Mouse (Mus musculus) cerebellum, adult 9-11 months (tissue): ENCODE data around the gene Dync1h1.
"Not testable (repeated sequence)": the region's sequence is repeated elsewhere in the genome, so short reads cannot be mapped to it uniquely, and the experiment has no call there.

Experiments used
- DNase-seq: peaks from one replicate; pipeline ENCODE4 v3.0.0; 2022

Dync1h1 gene

DNA sequence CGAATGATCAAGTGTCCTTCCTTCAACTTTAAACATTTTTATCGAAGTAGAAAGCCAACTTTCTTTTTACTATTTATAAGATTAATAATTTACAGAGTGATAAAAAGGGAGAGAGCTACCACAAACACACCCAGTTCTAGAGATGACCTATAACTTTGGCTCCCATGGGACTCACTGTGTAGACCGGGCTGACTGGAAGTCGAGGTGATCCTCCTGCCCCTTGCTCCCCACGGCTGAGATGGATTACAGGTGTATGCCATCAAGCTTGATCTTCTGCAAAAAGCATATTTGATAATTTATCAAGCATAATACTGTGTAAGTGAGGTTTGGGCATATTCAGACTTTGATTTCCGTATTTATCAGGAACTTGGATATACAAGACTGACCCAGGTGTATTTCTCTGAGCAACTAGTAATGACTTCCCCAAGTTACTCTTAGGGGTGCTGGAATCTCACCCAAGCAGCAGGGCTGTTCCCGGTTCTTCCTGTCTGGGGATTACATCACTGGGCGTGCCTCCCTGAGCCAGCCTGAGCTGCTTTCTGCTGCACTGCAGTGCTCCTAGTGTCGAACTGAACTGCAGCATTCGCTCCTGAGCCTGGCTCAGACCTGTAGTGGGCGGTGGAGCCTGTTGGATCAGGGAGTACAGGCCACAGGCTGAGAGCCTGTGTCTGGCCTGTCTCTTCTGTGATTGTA is 7.4 kb downstream of the Dync1h1 start:
- peak; percentile 78 for DNase-seq

- no peak for DNase-seq
Measured at GRCm38 (mm10) chr12:110609153-110609497, 7.9 kb downstream of the Dync1h1 start.

- no peak for DNase-seq
Measured at GRCm38 (mm10) chr12:110610713-110611112, 9.5 kb downstream of the Dync1h1 start.

GRCm38 (mm10) chr12:110630056-110630455 is 28.8 kb downstream of the Dync1h1 start:
- DNase-seq: no peak

DNA sequence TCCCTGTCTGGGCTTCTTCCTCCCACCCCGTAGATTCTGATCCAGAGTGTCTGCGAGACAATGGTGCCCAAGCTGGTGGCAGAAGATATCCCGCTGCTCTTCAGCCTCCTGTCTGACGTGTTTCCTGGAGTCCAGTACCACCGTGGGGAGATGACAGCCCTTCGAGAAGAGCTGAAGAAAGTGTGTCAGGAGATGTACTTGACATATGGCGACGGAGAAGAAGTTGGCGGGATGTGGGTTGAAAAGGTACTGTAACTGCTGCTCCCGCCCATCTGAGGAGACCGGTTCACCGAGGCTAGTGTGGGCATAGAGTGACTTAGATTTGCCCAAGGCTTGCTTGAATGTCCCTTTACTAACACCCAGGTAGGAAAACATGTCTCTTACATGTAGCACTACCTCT is 35.0 kb downstream of the Dync1h1 start:
- DNase-seq: no peak

DNA sequence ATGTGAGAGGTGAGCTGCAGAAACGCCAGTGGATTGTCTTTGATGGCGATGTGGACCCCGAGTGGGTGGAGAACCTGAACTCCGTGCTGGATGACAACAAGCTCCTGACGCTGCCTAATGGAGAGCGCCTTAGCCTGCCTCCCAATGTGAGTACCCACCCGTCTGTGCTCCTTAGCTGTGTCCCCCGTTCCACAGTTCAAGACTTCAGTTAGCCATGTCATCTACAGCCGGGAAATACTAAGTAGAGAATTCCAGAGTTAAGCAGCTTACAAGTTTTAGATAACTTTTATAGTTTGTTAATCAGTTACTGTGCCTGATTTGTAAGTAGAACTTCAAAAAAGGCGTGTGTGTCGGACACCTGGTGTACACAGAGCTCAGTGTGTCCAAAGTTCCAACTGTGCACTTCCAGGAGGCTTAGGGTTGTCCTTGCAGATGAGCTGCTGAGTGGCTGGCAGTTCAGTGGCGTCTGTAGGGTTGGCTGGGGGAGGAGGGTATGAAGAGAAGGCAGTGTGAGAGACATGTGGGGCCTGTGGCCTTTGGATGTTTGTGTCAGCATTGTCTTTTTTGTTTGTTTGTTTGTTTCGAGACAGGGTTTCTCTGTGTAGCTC is 36.4 kb downstream of the Dync1h1 start:
- DNase-seq: no peak

GRCm38 (mm10) chr12:110650241-110650641 is 49.0 kb downstream of the Dync1h1 start:
- DNase-seq: no peak

DNA sequence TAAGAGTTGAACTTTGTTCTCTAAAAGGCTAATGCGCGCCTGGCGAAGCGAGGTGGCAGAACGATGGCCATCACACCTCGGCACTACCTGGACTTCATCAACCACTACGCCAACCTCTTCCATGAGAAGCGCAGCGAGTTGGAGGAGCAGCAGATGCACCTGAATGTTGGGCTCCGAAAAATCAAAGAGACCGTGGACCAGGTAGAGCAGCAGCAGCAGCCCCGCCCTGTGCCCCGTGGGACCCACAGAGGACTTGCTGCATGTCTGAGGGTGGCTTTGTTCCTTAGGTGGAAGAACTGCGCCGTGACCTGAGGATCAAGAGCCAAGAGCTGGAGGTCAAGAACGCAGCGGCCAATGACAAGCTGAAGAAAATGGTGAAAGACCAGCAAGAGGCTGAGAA is 50.2 kb downstream of the Dync1h1 start:
- no peak for DNase-seq

GRCm38 (mm10) chr12:110661746-110662145 is 60.5 kb downstream of the Dync1h1 start:
- DNase-seq: peak; percentile 43

DNA sequence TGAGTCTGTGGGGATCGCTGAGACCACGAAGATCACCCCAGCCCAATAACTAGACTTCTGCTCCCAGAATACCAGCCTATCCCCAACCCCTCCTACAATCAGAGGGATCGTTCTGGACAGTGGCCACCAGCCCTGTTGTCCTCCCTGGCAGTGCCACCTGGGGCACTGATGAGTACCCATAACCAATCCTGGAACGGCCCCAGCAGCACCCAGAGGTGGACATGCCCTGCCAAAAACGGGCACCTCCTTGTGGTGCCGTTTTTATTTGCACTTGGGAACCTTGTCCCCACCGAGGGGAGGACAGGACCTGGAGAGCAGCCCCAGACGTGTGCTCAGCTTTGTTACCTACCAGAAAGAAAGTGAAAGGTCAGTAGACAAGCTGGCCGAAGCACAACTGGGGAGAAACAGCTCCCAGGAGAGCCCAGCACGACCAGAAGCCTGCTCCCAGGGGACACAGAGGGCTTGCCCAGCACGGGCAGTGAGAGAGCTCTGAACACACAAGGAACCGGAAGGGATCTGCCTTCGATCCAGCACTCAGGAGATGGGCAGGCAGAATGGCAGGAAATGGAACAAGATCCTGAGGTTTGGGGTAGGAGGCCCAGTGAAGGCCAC is 66.3 kb downstream of the Dync1h1 start:
- no peak for DNase-seq

DNA sequence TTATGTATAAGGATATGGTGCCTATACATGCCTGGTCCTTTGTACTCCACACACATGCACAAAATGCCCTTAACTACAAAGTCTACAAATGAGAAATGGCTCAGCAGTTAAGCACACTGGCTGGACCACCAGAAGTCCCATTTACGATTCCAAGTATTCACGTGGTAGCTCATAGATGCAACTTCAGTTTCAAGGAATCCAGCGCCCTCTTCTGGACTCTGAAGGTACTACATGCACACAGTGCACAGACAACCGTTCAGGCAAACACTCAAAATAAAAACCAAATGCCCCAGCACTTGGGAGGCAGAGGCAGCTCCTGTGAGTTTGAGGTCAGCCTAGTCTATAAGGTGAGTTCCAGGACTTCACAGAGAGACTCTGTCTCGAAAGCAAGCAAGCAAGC is 73.0 kb downstream of the Dync1h1 start:
- no peak for DNase-seq

GRCm38 (mm10) chr12:110681191-110681590 is 79.9 kb downstream of the Dync1h1 start:
- DNase-seq: no peak

- DNase-seq: no peak
Measured at GRCm38 (mm10) chr12:110681878-110682277, 80.6 kb downstream of the Dync1h1 start.

- DNase-seq: no peak
Measured at GRCm38 (mm10) chr12:110682561-110683299, 81.5 kb downstream of the Dync1h1 start, which contains the start of gene 1700001K19Rik. Gene 1700001K19Rik (minus strand): TSS chr12:110682619.

GRCm38 (mm10) chr12:110683580-110683979 is 82.3 kb downstream of the Dync1h1 start:
- no peak for DNase-seq

DNA sequence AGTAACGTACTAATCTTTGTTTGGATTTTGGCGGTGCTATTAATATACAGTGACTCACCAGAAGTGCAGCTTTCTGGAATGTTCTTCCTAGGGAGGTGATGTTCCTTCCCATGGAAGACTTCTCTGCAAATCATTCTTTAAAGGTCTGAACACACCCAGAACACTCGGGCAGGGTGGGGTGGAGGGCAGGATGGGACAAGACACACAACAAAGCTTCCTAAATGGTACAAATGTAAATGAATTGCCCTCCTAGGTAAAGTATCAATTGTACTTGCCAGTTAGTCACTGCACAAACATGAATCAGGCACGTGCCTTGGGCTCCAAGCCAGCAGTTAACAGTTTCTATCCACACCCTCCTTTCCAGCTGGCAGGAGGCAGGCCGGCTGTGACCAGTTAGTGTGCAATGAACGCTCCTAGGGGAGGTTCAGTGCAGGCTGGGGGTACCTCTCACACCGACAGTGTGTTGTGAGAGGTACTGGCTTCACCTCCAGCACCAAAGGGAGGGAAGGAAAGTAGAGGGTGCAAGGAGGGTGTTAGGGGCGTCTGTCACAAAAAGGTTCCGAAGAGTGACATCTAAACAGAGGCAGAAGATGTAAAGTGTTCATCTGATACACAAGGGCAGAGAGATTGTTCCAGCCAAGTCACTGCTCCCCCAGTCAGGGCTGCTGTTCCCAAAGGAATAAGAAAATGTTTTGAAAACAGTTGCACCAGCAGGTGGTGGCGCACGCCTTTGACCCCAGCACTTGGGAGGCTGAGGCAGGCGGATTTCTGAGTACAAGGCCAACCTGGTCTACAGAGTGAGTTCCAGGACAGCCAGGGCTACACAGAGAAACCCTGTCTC is 86.9 kb downstream of the Dync1h1 start:
- DNase-seq: no peak

DNA sequence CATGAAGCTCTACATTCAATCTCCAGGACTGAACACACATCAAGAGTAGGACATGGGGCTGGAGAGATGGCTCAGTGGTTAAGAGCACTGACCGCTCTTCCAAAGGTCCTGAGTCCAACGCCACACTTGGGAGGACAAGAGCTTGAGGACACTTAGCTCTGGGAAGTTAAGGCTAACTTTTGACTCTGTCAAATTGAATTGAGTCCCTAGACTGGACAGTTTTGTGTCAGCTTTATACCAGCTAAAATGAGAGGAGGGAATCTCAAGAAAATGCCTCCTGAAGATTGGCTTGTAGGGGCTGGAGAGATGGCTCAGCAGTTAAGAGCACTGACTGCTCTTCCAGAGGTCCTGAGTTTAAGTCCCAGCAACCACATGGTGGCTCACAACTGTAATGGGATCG is 87.7 kb downstream of the Dync1h1 start:
- DNase-seq: not testable (repeated sequence)

DNA sequence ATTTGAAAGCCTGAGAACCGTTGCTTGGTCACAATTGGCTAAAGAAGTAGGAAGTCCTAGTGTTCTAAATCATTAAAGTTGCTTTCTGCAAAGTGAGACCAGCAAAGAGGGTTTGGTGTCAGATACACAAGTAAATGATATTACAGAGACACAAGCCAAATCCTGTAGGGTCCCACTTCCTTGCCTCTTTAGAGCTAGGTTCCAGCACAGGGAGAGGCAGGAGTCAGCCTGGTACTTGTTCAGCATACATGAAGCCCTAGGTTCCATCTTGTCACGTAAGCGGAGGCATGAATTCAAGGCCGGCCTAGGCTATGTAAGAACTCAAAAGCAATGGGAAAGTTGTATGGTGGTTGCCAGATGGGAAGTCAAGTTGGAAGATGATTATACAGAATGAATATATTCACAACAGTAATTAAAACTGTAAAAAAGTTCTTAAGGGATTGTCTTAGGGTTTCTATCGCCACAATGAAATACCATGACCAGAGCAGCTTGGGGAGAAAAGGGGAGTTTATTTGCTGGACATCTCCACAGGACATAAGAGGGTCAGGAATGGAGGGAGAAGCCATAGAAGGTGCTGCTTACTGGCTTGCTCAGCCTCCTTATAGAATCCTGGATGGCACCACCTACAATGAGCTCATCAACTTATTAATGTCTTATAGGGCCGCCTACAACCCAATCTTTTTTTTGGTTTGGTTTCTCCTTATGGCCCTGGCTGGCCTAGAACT is 88.8 kb downstream of the Dync1h1 start:
- no peak for DNase-seq

DNA sequence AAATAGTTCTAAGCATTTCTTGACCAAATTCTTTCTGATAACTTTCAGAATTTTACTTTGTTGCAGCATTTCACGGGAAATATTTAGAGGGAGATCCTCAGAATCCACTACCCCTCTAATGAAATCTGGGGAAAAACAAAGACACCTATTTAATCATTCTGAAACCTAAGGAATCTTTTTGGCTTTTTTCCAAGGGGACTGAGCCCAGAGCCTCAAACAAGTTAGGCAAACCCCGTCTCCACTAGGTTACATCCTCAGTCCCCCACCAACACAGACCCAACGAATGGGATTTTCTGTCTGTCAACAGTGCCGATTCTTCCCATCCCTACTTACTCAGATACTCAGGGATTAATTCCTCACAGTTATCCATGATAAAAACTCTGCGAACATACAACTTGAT is 92.1 kb downstream of the Dync1h1 start:
- DNase-seq: not testable (repeated sequence)

GRCm38 (mm10) chr12:110695676-110696171 is 94.5 kb downstream of the Dync1h1 start:
- DNase-seq: peak; percentile 82

- DNase-seq: peak; percentile 99
Measured at GRCm38 (mm10) chr12:110696173-110696974, 95.1 kb downstream of the Dync1h1 start.
